Comparison of ENCODE assay signal across 8 mouse cellular contexts in genomic region chr6:100833811-100834481, GRCm38 (mm10). TPM values are rescaled to one million over a fixed set of nuclear protein-coding genes. Genes with fewer than 3 reads are reported as not detected.
DNase-seq lines count a peak whose midpoint lies in the region; ATAC-seq and TF ChIP-seq lines count a peak whose summit lies in the region.

No protein-coding gene starts in this region.

- peak overlapping the region; percentile 64 for H3K9ac ChIP-seq in lung, postnatal 0 days (replicated peaks; ENCODE audit: low read depth)

- H3K4me3 ChIP-seq in hindbrain, embryonic 10.5 days: peak overlapping the region; percentile 91
- peak overlapping the region; percentile 73 for H3K4me3 ChIP-seq in lung, postnatal 0 days (ENCODE audit: low read depth, low read length)

- H3K4me1 ChIP-seq in hindbrain, embryonic 10.5 days (replicated peaks): peaks cover 21% of the 10 kb centered on the region
- H3K4me1 ChIP-seq in lung, postnatal 0 days (ENCODE audit: insufficient read depth, low read depth, low read length): no peaks in the 10 kb centered on the region

- H3K9me3 ChIP-seq in hindbrain, embryonic 10.5 days: no peaks in the 10 kb centered on the region
- no peaks in the 10 kb centered on the region for H3K9me3 ChIP-seq in lung, postnatal 0 days (ENCODE audit: low read length)

- H3K4me2 ChIP-seq in lung, postnatal 0 days (replicated peaks; ENCODE audit: low read depth, low read length): peak overlapping the region; percentile 65

- no peaks in the 10 kb centered on the region for H3K27me3 ChIP-seq in hindbrain, embryonic 10.5 days (ENCODE audit: insufficient read depth, poor library complexity, severe bottlenecking)
- no peaks in the 10 kb centered on the region for H3K27me3 ChIP-seq in lung, postnatal 0 days (replicated peaks; ENCODE audit: insufficient read depth, low read length)

- under 1% methylated on average over 66 of the region's 72 CpGs for WGBS in hindbrain, embryonic 10.5 days
- WGBS in lung, postnatal 0 days: 0% methylated on average over 31 of the region's 72 CpGs

- no peak for TF ChIP-seq EP300 in lung, postnatal 0 days (IDR thresholded peaks at IDR 0.05)

- peaks cover 43% of the 10 kb centered on the region for H3K36me3 ChIP-seq in hindbrain, embryonic 10.5 days
- H3K36me3 ChIP-seq in lung, postnatal 0 days (ENCODE audit: insufficient read depth, low read length): no peaks in the 10 kb centered on the region; the same call in none of the 2 replicates

- peak; percentile 58 for TF ChIP-seq CTCF in lung, postnatal 0 days (IDR thresholded peaks at IDR 0.05)

- H3K27ac ChIP-seq in hindbrain, embryonic 10.5 days: peak overlapping the region; percentile 98
- peak overlapping the region; percentile 84 for H3K27ac ChIP-seq in lung, postnatal 0 days (ENCODE audit: low read length)

- peak; percentile 70 for DNase-seq in Muller cell, postnatal 12 days (ENCODE audit: inconsistent ontology term)
- DNase-seq in cerebellum, adult 9-10 months: peak; percentile 61
- DNase-seq in hindbrain, embryonic 10.5 days (ENCODE audit: low spot score): peak; percentile 75
- DNase-seq in layer of hippocampus, postnatal 10 days (ENCODE audit: low spot score in 2 of 2): peak; percentile 62 to 71
- peak; percentile 51 for DNase-seq in lung, postnatal 0 days (ENCODE audit: low spot score)
- peak; percentile 62 for DNase-seq in ovary, postnatal 36 days (ENCODE audit: low spot score)
- DNase-seq in thymus, postnatal 25 days: peak; percentile 79

- ATAC-seq in frontal cortex, adult (ENCODE audit: low TSS enrichment): peak; percentile 68
- ATAC-seq in lung, postnatal 0 days: peak; percentile 88

RNA-seq across cellular contexts. Expression of gene Ppp4r2, which starts 0.5 kb away (rescaled TPM):
- 17.3 and 26.5 TPM in 2 replicates for polyA plus RNA-seq in hindbrain, embryonic 10.5 days (2016; fragmentation: Nextera tagmentation; extraction: Ambion mirVana)
- total RNA-seq in layer of hippocampus, postnatal 10 days (2021): 10 to 100 TPM; 72.9 to 74.4 TPM
- polyA plus RNA-seq in lung, postnatal 0 days (2015; fragmentation: Nextera tagmentation; extraction: Ambion mirVana): 12.1 and 14.3 TPM in 2 replicates

Comparison
In these comparisons a context has a peak if more than half of its experiments do, and no peak if none do; other contexts are left out.
1. Peak in every context shown above with its lines: DNase-seq, ATAC-seq, H3K4me3 ChIP-seq and H3K27ac ChIP-seq.